Mouse (Mus musculus): ENCODE results near the gene Sar1b.

GRCm38 (mm10) chr11:51840657-51841056 is 77.2 kb downstream of the Sar1b start:
- TF ChIP-seq CTCF (IDR thresholded peaks at IDR 0.05; ENCODE audit: borderline replicate concordance, extremely low read depth, insufficient read depth, insufficient read length) (no peak), POLR2A (IDR thresholded peaks at IDR 0.05; ENCODE audit: borderline replicate concordance, extremely low read depth, insufficient read depth, insufficient read length, poor library complexity, severe bottlenecking) (no peak)
